Mouse (Mus musculus) B cell, adult 62 days (primary cell): Measurements from ENCODE around the gene Gm10717. TPM values are rescaled to one million over a fixed set of nuclear protein-coding genes. Genes with fewer than 3 reads are reported as not detected.

Experiments used
- total RNA-seq: library from RNA; stranded (reverse); gene quantifications from 4 replicates; pipeline ENCODE4 v1.2.4, GENCODE M21; 2023

The Gm10717 gene
- 1.4 TPM in 1 of 4 replicates, not detected in the others for total RNA-seq

DNA sequence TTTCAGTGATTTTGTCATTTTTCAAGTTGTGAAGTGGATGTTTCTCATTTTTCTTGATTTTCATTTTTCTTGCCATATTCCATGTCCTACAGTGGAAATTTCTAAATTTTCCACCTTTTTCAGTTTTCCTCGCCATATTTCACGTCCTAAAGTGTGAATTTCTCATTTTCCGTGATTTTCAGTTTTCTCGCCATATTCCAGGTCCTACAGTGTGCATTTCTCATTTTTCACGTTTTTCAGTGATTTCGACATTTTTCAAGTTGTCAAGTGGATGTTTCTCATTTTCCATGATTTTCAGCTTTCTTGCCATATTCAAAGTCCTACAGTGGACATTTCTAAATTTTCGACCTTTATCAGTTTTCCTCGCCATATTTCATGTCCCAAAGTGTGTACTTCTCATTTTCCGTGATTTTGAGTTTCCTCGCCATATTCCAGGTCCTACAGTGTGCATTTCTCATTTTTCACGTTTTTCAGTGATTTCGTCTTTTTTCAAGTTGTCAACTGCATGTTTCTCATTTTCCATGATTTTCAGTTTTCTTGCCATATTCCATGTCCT lies at the start of gene Gm10717:
Gm10717 (plus strand) TSS at position 506 of the 556 bp plus-strand sequence.

GRCm38 (mm10) chr9:3000445-3000972 lies 24.7 kb upstream of the Gm10717 start, which contains the start of gene Gm10722:
Gene Gm10722, plus strand, starts transcription at chr9:3000922.

GRCm38 (mm10) chr9:3002794-3003396 lies 22.3 kb upstream of the Gm10717 start, which contains the start of gene Gm11168:
Gene Gm11168, plus strand, starts transcription at chr9:3003346.

DNA sequence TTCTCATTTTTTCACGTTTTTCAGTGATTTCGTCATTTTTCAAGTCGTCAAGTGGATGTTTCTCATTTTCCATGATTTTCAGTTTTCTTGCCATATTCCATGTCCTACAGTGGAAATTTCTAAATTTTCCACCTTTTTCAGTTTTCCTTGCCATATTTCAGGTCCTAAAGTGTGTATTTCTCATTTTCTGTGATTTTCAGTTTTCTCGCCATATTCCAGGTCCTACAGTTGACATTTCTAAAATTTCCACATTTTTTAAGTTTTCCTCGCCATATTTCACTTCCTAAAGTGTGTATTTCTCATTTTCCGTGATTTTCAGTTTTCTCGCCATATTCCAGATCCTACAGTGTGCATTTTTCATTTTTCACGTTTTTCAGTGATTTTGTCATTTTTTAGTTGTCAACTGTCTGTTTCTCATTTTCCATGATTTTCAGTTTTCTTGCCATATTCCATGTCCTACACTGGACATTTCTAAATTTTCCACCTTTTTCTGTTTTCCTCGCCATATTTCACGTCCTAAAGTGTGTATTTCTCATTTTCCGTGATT lies 12.4 kb upstream of the Gm10717 start, which contains the start of gene Gm10721:
Gm10721 (plus strand) TSS at position 408 of the 547 bp plus-strand sequence.

DNA sequence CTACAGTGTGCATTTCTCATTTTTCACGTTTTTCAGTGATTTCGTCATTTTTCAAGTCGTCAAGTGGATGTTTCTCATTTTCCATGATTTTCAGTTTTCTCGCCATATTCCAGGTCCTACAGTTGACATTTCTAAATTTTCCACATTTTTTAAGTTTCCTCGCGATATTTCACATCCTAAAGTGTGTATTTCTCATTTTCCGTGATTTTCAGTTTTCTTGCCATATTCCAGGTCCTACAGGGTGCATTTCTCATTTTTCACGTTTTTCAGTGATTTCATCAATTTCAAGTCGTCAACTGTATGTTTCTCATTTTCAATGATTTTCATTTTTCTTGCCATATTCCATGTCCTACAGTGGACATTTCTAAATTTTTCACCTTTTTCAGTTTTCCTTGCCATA lies 9.9 kb upstream of the Gm10717 start, which contains the start of gene Gm10720:
Gm10720 (plus strand) TSS at position 301 of the 400 bp plus-strand sequence.

DNA sequence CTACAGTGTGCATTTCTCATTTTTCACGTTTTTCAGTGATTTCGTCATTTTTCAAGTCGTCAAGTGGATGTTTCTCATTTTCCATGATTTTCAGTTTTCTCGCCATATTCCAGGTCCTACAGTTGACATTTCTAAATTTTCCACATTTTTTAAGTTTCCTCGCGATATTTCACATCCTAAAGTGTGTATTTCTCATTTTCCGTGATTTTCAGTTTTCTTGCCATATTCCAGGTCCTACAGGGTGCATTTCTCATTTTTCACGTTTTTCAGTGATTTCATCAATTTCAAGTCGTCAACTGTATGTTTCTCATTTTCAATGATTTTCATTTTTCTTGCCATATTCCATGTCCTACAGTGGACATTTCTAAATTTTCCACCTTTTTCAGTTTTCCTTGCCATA lies 8.1 kb upstream of the Gm10717 start, which contains the start of gene Gm10719:
Gm10719 (plus strand) TSS at position 301 of the 400 bp plus-strand sequence.

DNA sequence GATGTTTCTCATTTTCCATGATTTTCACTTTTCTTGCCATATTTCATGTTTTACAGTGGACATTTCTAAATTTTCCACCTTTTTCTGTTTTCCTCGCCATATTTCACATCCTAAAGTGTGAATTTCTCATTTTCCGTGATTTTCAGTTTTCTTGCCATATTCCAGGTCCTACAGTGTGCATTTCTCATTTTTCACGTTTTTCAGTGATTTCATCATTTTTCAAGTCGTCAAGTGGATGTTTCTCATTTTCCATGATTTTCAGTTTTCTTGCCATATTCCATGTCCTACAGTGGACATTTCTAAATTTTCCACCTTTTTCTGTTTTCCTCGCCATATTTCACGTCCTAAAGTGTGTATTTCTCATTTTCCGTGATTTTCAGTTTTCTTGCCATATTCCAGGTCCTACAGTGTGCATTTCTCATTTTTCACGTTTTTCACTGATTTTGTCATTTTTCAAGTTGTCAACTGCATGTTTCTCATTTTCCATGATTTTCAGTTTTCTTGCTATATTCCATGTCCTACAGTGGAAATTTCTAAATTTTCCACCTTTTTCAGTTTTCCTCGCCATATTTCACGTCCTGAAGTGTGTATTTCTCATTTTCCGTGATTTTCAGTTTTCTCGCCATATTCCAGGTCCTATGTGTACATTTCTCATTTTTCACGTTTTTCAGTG lies 1.8 kb upstream of the Gm10717 start, which contains the start of gene Gm10718:
Gm10718 (plus strand) TSS at position 236 of the 673 bp plus-strand sequence.

GRCm38 (mm10) chr9:3034299-3034698 lies 9.1 kb downstream of the Gm10717 start, which contains the start of gene Gm17535:
Gene Gm17535, plus strand, starts transcription at chr9:3034599.

DNA sequence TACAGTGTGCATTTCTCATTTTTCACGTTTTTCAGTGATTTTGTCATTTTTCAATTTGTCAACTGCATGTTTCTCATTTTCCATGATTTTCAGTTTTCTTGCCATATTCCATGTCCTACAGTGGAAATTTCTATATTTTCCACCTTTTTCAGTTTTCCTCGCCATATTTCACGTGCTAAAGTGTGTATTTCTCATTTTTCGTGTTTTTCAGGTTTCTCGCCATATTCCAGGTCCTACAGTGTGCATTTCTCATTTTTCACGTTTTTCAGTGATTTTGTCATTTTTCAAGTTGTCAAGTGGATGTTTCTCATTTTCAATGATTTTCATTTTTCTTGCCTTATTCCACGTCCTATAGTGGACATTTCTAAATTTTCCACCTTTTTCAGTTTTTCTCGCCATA lies 11.4 kb downstream of the Gm10717 start, which contains the start of gene Gm10715:
Gm10715 (plus strand) TSS at position 301 of the 400 bp plus-strand sequence.

Other genes with a start within 250 kb of the Gm10717 start
- gene Gm10722, start 24.5 kb upstream of the Gm10717 start, total RNA-seq = not detected in 4 replicates
- not detected in 4 replicates for gene Gm11168, start 22.1 kb upstream of the Gm10717 start, total RNA-seq
- gene Gm10721, start 12.3 kb upstream of the Gm10717 start, total RNA-seq = 1.8 TPM in 1 of 4 replicates, not detected in the others
- gene Gm10720, start 9.8 kb upstream of the Gm10717 start, total RNA-seq = not detected in 4 replicates
- gene Gm10719, start 8.0 kb upstream of the Gm10717 start, total RNA-seq = 1.9 to 4.8 TPM (median 2.8 TPM) in 4 replicates
- 3.9 to 5.9 TPM (median 4.9 TPM) in 4 replicates for gene Gm10718, start 1.9 kb upstream of the Gm10717 start, total RNA-seq
- not detected in 4 replicates for gene Gm17535, start 9.2 kb downstream of the Gm10717 start, total RNA-seq
- not detected in 4 replicates for gene Gm10715, start 11.5 kb downstream of the Gm10717 start, total RNA-seq